Mouse (Mus musculus): ENCODE measurements around the gene Ccdc24.

Ccdc24 gene

DNA sequence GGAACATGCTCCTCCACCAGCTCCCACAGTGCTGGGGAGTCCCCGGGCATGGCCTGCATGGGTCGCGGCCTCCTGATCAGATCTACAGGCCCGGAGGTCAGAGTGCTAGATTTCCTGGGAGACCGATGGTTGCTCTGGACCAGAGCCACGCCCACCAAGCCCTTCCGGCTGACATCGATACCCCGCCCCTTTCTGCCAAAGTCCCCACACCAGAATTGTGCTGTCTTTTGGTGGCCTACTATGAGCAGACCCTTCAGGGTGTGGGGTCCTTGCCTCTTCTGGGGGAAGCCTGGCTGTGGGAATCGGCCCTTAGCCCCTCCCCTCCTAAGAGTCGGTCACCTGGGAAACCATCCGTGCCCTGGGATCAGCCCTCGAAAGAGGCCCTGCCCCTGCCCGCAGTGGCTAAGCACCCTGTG is at the start of gene Ccdc24:
Gene Ccdc24 (minus strand): TSS at position 87 of the 416 bp plus-strand sequence.
- no peak for DNase-seq

DNA sequence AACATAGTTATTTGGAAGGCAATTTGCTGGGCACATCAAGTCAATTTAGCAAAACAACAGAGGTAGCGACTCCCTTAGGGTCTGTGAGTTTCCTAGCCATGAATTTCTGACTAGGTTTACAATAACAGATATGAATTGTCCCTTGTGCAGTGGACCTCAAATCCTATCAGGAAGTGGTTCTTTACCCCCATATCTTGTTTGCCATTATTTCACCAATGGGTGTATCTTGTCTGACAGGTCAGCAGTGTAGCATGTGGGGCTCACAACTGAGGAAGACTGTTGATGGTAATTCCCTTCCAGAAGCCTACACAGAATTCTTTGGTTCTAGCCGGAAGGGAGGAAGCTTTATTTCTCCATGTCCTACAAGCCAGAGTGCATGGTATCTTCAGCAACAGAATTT is 49.0 kb upstream of the Ccdc24 start:
- no peak for DNase-seq

DNA sequence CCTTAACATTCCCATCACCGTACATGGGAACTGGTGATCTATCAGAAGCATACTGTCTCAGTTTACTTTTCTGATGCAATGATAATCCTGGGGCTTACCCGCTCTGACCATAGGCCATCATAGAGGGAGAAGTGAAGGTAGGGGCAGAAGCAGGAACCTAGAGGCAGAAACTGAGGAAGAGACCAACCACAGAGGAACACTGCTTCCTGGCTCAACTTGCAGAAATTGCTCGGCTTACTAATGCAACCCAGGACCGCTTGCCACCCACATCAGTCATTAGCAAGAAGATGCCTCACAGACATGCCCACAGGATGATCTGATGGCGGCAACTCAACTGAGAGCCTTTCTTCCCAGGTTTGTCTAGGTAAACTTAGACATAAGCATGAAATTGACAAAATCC is 46.4 kb upstream of the Ccdc24 start:
- no peak for DNase-seq

DNA sequence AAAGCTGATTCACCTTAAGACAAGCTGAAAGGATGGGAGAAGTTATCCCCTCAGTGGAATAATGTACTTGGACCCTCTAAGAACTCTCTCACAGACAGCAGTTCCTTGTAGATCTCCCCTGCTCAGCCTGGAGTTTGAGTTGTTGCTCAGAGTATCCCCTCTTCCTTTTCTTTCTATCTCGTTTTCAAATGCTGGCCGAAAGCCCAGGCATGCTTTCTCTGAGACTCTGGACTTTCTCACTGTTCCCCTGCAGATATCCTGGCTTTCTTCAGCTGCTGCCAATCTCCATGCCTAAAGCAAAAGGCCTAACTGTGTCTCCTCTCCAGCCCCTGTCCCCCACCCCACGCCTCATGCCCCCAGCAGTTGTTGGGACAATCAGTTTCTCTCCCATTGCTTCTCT is 45.9 kb upstream of the Ccdc24 start:
- DNase-seq = no peak

DNA sequence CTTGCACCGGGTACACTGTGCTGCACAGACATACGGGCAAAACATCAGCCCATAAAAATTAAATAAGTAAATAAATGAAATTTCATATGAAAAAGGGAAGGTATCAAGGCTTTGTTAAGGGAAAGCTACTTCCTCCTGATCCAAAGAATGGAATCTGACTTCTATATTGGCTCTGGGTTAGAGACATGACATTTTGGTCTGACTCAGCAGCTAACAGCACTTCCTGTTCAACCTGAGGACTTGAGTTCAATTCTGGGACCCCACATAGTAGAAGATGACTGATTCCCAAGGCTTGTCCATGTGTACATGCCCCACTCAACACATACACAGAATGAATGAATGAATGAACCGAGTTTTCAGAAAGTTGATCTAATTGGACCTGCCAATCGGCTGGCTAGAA is 45.5 kb upstream of the Ccdc24 start:
- DNase-seq = no peak

DNA sequence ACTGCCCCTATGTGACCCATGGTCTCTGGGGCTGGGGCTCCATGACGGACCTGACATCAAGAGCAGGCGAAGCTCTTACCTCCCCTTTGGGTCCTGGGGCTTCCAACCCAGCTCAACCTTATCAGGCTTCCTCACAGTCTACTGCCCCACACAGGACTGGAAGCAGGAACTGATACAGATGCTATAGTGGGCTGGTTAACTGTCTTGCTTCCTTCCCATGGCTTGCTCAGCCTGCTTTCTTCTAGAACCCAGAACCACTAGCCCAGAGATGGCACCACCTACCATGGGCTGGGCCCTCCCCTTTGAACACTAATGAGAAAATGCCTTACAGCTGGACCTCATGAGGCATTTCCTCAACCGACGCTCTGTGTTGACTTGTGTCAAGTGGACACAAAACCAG is 45.0 kb upstream of the Ccdc24 start:
- no peak for DNase-seq

DNA sequence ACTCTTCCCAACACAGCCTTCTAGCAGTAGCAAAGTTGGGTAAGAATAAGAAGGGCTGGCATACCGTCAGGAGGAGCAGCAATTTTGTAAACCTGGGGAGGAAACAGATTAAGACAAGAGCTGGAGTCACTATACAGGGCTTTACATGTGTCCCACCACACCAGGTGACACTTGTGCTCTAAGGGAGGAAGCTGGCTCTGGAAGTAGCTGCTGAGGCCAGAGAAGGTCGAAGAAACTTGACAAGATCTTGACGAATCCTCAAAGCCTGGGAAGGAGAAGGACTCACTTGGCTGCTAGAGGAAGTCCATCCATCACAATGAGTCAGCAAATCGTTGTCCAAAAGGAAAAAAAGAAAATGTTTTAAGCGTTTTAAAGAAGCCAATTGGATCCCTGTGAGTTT is 44.0 kb upstream of the Ccdc24 start:
- no peak for DNase-seq

DNA sequence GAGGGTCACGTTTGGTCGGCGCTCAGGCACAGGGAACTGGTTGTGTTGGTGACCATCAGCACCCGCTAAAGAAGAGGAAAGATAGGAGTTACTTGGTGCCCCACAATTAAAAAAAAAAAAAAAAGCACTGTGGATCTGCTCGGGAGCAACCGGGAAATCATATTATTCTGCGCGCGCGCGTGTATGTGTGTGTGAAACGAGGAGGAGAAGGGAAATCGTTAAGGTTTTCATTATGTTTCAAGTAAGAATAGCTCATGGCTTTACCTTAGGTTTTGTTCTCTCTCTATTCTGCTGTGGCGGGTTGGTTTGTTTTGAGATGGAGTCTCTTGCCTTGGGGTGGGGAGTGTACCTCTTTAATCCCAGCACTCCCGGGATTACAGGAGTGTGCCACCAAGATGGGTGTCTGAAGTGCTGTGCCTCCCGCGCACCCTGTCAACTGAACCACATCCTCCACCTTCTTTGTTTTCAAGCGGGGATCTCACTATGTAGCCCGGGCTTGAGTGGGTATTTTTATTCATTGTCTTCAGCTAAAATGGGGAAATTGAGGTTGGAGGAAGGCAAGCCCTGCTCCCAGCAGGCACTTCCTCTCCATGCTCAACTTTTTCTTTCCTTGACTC is 43.2 kb upstream of the Ccdc24 start:
- DNase-seq = no peak

DNA sequence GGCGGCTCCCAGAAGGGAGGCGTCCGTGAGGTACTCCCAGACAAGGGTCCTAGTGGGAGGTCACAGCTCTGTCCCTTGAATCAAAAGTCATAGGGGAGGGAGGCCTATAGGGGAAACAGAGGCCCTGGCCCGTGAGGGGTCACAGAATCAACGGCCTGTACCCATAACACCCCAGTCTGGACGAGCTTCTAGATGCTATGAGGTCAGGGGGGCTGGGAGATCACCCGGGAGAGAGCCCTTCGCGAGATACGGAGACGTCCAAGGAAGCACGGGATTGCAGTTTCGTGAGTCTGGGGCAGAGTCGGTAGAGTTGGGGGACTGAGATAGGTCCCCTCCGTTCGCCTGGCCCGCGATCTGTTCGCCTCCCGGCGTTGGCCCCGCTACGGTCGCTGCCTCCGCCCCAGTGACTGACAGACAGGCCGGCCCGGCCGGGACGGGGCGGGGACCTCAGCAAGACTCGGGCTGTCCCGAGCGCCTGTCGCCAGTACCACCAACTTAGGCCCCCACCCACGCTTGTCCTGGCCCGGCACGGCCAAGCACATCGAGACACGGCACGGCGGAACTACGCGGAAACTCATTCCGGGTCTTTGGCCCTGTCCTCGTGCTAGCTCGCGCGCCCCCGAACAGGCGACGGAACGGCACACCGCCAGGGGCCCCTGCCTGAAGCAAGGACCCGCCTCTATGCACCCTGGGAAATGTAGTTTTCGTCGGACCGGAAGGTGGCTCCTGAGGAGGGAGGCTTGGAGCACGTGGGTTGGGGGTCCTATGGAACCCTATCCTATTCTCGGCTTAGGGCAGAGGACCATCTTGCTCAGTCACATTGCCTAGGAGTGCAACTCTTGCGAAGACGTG is 42.5 kb upstream of the Ccdc24 start, which contains the start of gene Ipo13:
Gene Ipo13 (minus strand): TSS at position 409 of the 852 bp plus-strand sequence.
- DNase-seq = peak; percentile 93 to 95

DNA sequence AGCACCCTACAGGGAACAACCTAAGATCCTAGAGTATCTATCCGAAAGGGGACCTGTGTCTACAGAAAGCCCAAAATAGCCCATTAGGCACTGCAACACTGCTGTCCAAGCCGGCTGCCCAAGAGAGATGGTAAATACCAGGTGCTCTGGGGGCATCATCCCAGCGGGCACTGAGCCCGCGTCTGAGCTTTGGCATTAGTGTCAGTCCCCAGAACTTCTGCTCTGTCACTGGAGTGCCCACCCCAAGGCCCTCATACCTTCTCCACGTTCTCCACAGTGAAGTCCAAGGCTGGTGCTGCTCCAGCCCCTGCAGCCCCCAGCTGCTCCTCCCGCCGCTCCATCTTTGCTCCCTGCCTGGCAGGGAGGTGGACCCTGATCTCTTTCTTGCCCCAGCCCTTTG is 41.7 kb upstream of the Ccdc24 start:
- DNase-seq = peak; percentile 72 to 78

DNA sequence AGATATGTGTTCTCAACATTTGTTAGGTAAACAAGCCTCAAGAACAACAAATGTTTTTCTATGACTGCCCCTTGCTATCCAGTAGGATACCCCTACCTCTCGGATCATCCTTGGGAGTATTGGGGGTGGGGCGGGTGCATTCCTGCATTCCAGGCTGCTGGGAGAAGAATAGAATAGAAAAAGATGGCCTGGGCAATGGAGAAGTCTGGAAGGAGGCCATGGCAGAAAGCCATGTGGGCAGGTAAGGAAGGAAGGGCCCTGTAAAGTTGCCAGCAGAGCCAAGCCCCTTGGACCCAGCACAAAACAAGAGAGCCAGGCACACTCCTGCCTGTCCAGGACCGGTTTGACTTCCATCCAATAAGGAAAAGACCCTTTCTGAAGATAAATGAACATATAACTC is 41.1 kb upstream of the Ccdc24 start:
- DNase-seq = peak; percentile 94 to 95

DNA sequence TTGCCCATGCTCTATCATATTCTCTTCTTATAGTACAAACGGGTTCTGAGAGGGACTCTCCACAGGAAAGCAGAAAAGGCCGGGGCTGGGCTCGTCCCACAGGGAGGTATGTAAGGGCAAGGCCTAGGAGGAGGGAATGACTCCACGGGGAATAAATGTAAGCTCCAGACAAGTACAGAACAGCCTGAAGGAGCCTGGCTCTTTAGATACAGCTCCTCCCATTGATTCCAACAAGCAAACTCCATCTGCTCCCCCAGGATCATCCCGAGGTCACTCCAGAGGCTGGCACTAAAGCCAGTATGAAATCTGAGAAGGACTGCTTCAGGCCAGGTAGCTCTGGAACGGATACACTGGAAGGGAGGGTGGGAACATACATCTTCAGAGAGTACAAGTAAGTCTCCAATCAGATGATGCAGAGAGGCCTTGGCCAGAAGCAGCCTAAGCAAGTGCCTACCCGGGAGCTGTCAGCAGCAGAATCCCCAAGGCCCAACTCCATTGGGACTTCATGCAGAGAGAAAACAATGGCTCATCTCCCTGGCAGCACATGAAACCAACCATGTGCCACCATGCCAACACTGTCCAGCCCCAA is 40.4 kb upstream of the Ccdc24 start:
- DNase-seq = peak in 1 of 2 experiments; percentile 50

DNA sequence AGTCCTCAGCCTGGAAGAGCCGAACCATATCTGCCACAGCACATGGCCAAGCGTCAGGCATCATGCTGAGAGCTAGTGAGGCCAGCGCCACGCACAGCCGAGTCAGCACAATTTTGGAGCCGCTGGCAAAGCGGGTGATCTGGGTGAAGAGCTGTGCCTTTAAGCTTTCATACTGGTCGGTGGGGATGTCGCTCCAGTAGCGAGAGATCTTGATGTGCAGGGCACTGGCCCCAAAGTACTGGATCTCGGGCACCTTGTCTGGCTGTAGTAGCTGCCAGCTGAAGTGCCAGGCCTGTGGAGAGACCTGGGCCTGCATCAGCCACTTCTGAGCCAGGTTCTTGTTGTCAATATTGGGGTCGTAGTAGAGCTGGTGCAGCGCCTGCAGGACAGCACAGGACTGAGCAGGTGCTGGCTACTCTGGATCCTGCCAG is 39.8 kb upstream of the Ccdc24 start:
- peak; percentile 75 to 76 for DNase-seq

DNA sequence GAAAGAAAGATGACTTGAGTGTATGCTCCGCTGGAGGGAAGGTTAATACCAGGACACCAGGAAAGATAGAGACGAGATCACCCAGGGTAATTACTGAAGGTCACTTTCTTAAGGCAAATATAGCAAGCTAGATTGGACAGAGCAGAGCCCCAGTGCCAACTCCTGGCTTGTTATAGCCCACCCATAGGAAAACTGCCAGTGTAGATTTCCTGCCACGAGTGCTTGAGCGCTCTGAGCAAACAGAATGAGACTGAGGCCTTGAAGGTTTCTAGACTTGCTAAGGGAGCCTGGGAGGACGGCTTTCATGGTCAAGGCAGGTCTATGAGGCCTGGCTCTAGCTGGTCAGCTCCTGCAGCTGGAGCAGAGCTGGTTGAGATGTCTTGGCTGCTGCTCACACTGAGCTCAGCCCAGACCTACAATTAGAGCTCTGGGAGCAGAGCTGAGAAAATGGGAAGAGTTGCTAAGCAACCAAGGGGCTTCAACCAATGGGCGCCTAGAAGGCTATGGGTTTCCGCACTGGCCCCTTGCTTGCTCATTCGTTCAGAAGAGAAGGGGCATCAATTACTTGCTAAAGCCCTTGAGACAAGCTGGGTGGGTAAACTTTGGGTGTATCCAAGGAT is 36.6 kb upstream of the Ccdc24 start:
- DNase-seq = peak in 1 of 2 experiments; percentile 55

DNA sequence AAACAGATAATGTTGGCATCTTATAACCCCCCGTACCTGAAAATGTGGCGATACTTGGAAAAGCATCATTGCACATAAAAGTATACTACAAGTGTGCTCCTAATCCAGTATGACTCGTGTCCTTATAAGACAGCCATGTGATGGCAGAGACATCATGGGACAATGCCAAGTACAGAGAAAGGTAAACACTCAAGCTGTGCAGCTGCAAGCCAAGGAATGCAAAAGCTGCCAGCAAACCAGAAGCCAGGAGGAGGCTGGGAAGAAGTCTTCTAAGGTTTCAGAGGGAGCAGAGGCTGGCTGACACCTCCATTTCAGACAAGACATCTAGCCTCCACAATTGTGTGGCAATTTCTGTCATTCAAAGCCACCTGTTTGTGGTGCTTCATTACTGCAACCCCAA is 33.8 kb upstream of the Ccdc24 start:
- no peak for DNase-seq

DNA sequence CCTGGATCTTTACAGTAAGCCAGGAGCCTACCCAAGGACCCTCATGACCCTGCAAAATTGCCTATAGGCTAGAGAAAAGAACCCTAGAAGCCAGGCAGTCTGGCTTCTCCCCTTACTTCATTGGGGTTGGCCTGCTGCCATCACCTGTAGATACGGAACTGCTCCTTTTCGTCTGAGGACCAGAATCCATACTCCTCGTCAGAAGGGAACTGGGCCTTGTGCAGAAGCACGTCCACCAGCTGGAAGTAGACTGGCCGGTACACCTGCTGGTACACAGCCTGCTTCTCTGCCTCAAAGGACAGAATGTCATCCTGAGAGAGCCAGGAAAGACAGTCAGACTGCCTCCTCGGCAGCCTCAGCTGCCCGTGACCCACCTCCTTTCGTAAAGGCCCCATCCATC is 32.4 kb upstream of the Ccdc24 start:
- DNase-seq = peak in 1 of 2 experiments; percentile 63

DNA sequence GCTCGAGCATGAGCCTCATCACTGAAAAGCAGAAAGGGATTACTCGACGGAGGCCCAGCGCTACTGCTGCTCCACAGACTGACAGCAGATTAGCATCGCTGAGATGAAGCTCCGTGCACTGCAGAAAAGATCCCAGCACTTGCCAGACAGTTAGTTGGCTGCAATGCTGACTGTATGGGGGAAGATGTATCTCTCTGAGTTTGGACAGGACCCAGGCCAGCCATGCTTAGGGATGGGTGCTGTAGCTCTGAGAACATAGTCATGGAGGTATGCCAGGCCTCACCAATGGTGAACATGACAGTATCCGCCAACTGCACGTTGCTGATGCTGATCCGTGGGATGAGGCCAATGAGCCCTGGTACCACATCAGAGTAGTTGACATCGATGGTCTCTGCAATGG is 31.7 kb upstream of the Ccdc24 start:
- no peak for DNase-seq

DNA sequence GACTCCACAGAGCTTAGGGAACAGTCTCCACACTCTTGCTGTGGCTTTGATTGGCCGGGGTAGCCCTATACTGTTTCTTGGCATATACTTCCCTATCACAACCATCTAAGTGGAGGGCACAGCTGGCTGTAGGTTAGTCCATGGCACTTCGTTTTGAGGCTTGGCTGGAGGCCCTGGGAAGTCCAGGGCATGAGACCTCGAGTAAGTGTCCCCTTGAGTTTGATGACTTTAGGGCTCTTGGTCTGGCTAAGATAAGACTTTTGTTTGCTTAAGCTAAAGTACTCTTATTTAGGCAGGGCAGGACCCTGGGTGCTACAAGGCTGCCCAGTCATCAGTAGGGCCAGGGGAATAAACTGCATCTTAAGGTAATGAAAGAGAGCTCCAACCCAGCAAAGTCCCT is 25.8 kb upstream of the Ccdc24 start:
- no peak for DNase-seq

DNA sequence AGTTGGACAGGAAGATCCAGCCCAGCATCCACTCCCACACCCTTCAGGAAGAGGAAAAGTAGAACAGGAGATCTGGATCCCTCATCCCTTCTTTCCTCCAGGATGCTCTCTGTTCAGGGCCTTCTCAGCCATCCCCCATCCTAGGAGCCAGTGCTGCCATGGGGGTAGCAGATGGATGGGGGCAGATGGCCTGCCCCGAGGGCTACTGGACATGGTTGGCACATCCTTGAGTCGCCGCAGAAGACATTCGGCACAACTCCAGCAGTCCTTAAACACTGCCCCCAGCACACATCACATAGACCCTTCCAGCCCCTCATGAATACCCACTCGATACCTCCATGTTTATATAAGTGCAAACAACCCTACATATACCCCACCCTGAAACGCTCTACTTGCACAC is 23.7 kb upstream of the Ccdc24 start:
- DNase-seq = peak; percentile 83 to 84

DNA sequence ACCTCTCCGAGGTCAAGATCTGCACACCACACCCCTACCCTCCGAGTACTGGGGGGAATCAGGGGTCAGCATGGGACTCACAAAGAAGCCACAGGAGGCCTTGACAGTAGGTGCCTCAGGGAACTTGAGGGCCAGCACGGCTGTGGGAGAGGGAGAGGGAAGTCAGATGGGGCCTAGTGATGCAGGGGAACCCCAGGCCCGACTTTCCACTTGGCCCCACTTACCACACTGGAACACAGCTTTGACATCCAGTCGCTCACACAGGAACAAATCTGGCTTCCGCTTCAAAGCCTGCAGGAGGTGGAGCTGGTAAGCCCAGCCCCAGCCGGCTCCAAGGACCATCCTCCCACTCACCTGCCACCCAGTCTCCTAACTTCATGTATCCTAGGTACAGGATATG is 23.0 kb upstream of the Ccdc24 start:
- peak in 1 of 2 experiments; percentile 40 for DNase-seq

DNA sequence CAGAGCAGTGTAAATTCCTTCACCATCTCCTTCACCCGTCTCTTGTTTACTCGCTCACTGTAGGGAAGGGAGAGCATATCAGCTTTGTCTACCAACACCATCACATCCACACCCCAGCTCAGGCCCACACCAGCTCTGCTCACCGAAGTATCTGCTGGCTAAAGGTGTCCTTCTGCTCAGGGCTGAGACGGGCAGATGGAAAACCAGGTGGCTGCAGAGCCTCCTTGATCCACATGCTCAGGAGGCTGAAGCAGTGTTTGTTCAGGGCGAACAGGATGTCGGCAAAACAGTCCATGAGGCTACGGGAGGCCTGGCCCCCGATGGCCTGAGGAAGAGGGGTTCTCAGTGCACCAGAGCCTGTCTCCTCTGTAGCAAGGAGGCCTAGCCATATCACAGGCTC is 22.2 kb upstream of the Ccdc24 start:
- no peak for DNase-seq

DNA sequence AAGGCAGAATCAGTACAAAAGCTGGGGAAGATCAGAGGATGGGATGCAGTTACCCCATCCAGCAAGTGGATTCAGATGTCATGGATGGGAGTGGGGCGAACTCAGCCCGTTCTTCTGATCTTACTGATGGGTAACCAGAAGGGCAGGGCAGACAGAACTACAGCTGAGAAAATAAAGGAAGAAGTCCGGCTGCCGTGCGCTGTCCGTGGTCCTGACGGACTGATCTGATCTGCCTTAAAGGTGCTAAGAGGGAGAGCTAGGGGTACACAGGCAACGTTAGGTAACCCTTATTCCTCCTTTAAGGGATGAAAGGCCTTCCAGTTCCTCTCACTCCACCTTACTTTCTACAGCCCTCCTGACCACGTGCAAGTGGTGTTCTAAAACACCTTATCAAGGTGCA is 21.0 kb upstream of the Ccdc24 start:
- DNase-seq = peak in 1 of 2 experiments; percentile 12

DNA sequence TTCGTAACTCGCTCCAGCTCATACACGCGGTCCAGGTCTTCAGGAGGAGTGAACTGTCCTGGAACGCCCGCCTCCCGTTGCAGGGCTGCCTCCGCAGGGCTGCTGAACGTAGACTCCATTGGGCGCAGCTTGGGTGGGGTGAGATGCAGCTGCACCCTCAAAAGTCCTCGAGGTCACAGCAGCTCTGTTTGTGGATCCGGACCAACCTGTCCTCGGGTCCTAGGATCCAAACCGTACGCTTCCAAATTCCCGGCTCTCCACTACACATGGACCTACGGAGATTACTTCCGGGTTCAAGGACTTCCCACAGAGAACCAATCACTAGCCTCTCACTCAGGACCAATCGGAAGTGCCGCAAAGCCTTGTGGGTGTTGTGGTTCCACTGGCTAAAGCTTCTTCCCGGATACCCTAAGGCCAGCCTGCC is 19.4 kb upstream of the Ccdc24 start, which contains the start of gene Dph2:
Gene Dph2 (minus strand): TSS at position 295 of the 424 bp plus-strand sequence.
- DNase-seq = peak; percentile 86 to 91

All from cerebellum, postnatal 14 days (tissue).